Comparison of ENCODE assay signal across 18 mouse cellular contexts in the genomic region with DNA sequence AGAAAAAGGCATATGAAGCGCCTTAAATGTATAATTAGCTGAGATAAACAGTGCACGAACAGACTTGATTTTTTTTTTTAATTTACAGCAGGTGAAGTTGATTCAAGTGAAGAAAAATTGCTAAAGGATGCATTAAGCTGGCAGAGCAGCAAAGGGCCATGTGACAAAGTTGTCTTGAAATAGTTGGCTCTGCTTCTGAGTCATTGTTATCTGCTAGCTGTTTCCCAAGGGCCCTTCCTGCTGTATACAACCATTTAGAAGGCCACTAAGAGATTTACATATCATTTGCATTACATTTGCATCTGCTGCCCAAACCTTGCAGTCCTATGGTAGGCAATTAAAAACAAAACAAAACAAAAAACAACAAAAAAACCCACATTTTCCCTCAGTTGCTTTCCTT. TPM values are rescaled to one million over a fixed set of nuclear protein-coding genes. Genes with fewer than 3 reads are reported as not detected.
DNase-seq lines count a peak whose midpoint lies in the region; ATAC-seq and TF ChIP-seq lines count a peak whose summit lies in the region.
"Had no signal": no experiment of that assay in that cellular context is flagged by ENCODE, and none has a peak within 500 bp of the region (broad histone marks: within the 10 kb centered on the region; RNA-seq: fewer than 3 reads in every experiment).

No protein-coding gene starts in this region.

- TF ChIP-seq RAD21 in CH12.LX (IDR thresholded peaks at IDR 0.05; ENCODE audit: low read depth, low read length) = no peak

- TF ChIP-seq EP300 in heart, postnatal 0 days (IDR thresholded peaks at IDR 0.05; ENCODE audit: low read depth) = no peak
- TF ChIP-seq EP300 in CH12.LX (IDR thresholded peaks at IDR 0.05; ENCODE audit: low read length) = no peak

- H3K27ac ChIP-seq in heart, postnatal 0 days (ENCODE audit: low read depth) = peak overlapping the region; percentile 74
- no peak overlapping the region for H3K27ac ChIP-seq in CH12.LX (ENCODE audit: insufficient read depth, low read depth)
- peak overlapping the region; percentile 42; the same call in 1 of the 2 replicates for H3K27ac ChIP-seq in forebrain, embryonic 12.5 days
- H3K27ac ChIP-seq: kidney, postnatal 0 days; lung, embryonic 15.5 days; stomach, embryonic 15.5 days had no signal

- H3K4me2 ChIP-seq in heart, postnatal 0 days (ENCODE audit: low read depth, low read length) = peak overlapping the region; percentile 9; the same call in 1 of the 2 replicates
- H3K4me2 ChIP-seq in CH12.LX (ENCODE audit: insufficient read depth, low read depth, poor library complexity, severe bottlenecking) = no peak overlapping the region
- peak overlapping the region; percentile 15; the same call in 1 of the 2 replicates for H3K4me2 ChIP-seq in forebrain, embryonic 12.5 days
- H3K4me2 ChIP-seq: lung, embryonic 15.5 days; stomach, embryonic 15.5 days had no signal

- TF ChIP-seq POLR2A in CH12.LX (IDR thresholded peaks at IDR 0.05; ENCODE audit: low read depth, low read length) = no peak

- intact Hi-C loops in heart, postnatal 25 days (cut with DNase I) = no loop called here

- H3K36me3 ChIP-seq in heart, postnatal 0 days (replicated peaks; ENCODE audit: control insufficient read depth, insufficient read depth, low read length) = no peaks in the 10 kb centered on the region
- no peaks in the 10 kb centered on the region for H3K36me3 ChIP-seq in CH12.LX (replicated peaks in 1 of 2; ENCODE audit: control insufficient read depth in 1 of 2, insufficient read depth in 1 of 2, low read length in 1 of 2)
- H3K36me3 ChIP-seq in forebrain, embryonic 12.5 days (replicated peaks) = no peaks in the 10 kb centered on the region
- H3K36me3 ChIP-seq: lung, embryonic 15.5 days; stomach, embryonic 15.5 days had no signal

- DNase-seq in heart, postnatal 0 days (ENCODE audit: low spot score) = no peak
- no peak for DNase-seq in heart, postnatal 25 days (ENCODE audit: low spot score)
- peak; percentile 21 for DNase-seq in CH12.LX (ENCODE audit: extremely low read depth)
- DNase-seq in induced T-regulatory cell, adult 2 months (ENCODE audit: low read depth) = peak; percentile 15
- no peak for DNase-seq in layer of hippocampus, postnatal 36 days
- DNase-seq in cerebellum, adult 9-10 months = no peak
- no peak for DNase-seq in layer of hippocampus, adult 9-10 months (ENCODE audit: low spot score)
- DNase-seq: gastrocnemius, postnatal 25 days had no signal

- H3K4me3 ChIP-seq in heart, postnatal 0 days (ENCODE audit: low read depth, low read length) = no peak overlapping the region
- H3K4me3 ChIP-seq in CH12.LX (replicated peaks in 1 of 3; ENCODE audit: low read depth in 2 of 3, low read length in 2 of 3, poor library complexity in 1 of 3) = no peak overlapping the region
- H3K4me3 ChIP-seq in forebrain, embryonic 12.5 days (replicated peaks) = no peak overlapping the region
- H3K4me3 ChIP-seq: erythroblast, embryonic 14.5 days; lung, embryonic 15.5 days; stomach, embryonic 15.5 days had no signal

- H3K79me2 ChIP-seq in CH12.LX (replicated peaks; ENCODE audit: control insufficient read depth, extremely low read depth, insufficient read depth, poor library complexity, severe bottlenecking) = no peaks in the 10 kb centered on the region

- WGBS in heart, postnatal 0 days = 64% methylated on average over 2 of the region's 2 CpGs
- WGBS in forebrain, embryonic 12.5 days = 54% methylated on average over 2 of the region's 2 CpGs

- no peak for TF ChIP-seq CTCF in heart, postnatal 0 days (IDR thresholded peaks at IDR 0.05; ENCODE audit: low read depth)
- no peak for TF ChIP-seq CTCF in CH12.LX (conservative IDR thresholded peaks at IDR 0.05 in 1 of 2, IDR thresholded peaks at IDR 0.05 in 1 of 2; ENCODE audit: low read depth in 2 of 2, low read length in 2 of 2)

- no peaks in the 10 kb centered on the region for H3K27me3 ChIP-seq in heart, postnatal 0 days (ENCODE audit: control insufficient read depth, insufficient read depth, low read length)
- H3K27me3 ChIP-seq in CH12.LX (replicated peaks) = no peaks in the 10 kb centered on the region
- peaks cover 13% of the 10 kb centered on the region for H3K27me3 ChIP-seq in forebrain, embryonic 12.5 days
- H3K27me3 ChIP-seq: stomach, embryonic 15.5 days had no signal

- no peaks in the 10 kb centered on the region for H3K9me3 ChIP-seq in heart, postnatal 0 days (replicated peaks; ENCODE audit: control insufficient read depth, low read length)
- peaks cover 2% of the 10 kb centered on the region for H3K9me3 ChIP-seq in CH12.LX (replicated peaks; ENCODE audit: low read length)
- no peaks in the 10 kb centered on the region for H3K9me3 ChIP-seq in forebrain, embryonic 12.5 days
- H3K9me3 ChIP-seq: lung, embryonic 15.5 days; stomach, embryonic 15.5 days had no signal

- dilution Hi-C loops in CH12.LX (cut with MboI; ENCODE audit: extremely low pct_ligation_motif_present, extremely low pct_unique_long_range_greater_than_20kb, low sequenced_read_pairs) = no loop called here

- no peak overlapping the region for H3K9ac ChIP-seq in heart, postnatal 0 days (replicated peaks; ENCODE audit: low read depth, low read length)
- no peak overlapping the region for H3K9ac ChIP-seq in CH12.LX (ENCODE audit: insufficient read depth, low read depth)
- H3K9ac ChIP-seq in forebrain, embryonic 12.5 days = no peak overlapping the region
- H3K9ac ChIP-seq: lung, embryonic 15.5 days; stomach, embryonic 15.5 days had no signal

- in situ Hi-C loops in CH12.LX (cut with MboI; ENCODE audit: low pct_ligation_motif_present, low pct_unique_long_range_greater_than_20kb, low sequenced_read_pairs) = no loop called here

- no peaks in the 10 kb centered on the region for H3K4me1 ChIP-seq in heart, postnatal 0 days (ENCODE audit: control insufficient read depth, insufficient read depth)
- no peaks in the 10 kb centered on the region for H3K4me1 ChIP-seq in CH12.LX (ENCODE audit: control insufficient read depth in 1 of 2, insufficient read depth in 2 of 2)
- H3K4me1 ChIP-seq in forebrain, embryonic 12.5 days = 0 out of 2 replicates have a peak, but pooled peaks cover 2% of the 10 kb centered on the region
- H3K4me1 ChIP-seq: lung, embryonic 15.5 days; stomach, embryonic 15.5 days had no signal

- no peak for ATAC-seq in heart, postnatal 0 days (ENCODE audit: insufficient read depth, low read depth)
- ATAC-seq in forebrain, embryonic 12.5 days (ENCODE audit: low FRiP score) = peak; percentile 66; the same call in 1 of the 2 replicates

TF ChIP-seq in CH12.LX, 34 proteins besides CTCF, POLR2A, EP300 and RAD21:
- no peak for TF ChIP-seq E2F4 (IDR thresholded peaks at IDR 0.05; ENCODE audit: insufficient replicate concordance, low read depth, low read length)
- TF ChIP-seq SMC3 (IDR thresholded peaks at IDR 0.05; ENCODE audit: low read depth, low read length) = no peak
- TF ChIP-seq ZNF384 (IDR thresholded peaks at IDR 0.05; ENCODE audit: low read depth, low read length) = no peak
- TF ChIP-seq SIN3A (IDR thresholded peaks at IDR 0.05; ENCODE audit: low read length) = no peak
- no peak for TF ChIP-seq GABPA (IDR thresholded peaks at IDR 0.05; ENCODE audit: insufficient replicate concordance, low read depth, low read length)
- no peak for TF ChIP-seq UBTF (IDR thresholded peaks at IDR 0.05; ENCODE audit: low read depth, low read length)
- TF ChIP-seq MXI1 (IDR thresholded peaks at IDR 0.05; ENCODE audit: low read depth, low read length) = no peak
- no peak for TF ChIP-seq RCOR1 (conservative IDR thresholded peaks at IDR 0.05; ENCODE audit: low read depth, low read length)
- TF ChIP-seq PAX5 (IDR thresholded peaks at IDR 0.05; ENCODE audit: low read length) = no peak
- TF ChIP-seq TBP (conservative IDR thresholded peaks at IDR 0.05; ENCODE audit: low read depth, low read length) = no peak
- TF ChIP-seq USF1 (IDR thresholded peaks at IDR 0.05; ENCODE audit: low read depth, low read length) = no peak
- TF ChIP-seq CHD2 (IDR thresholded peaks at IDR 0.05; ENCODE audit: low read length) = no peak
TF ChIP-seq in CH12.LX: peak in this region for 0.

RNA-seq across cellular contexts. Expression of a gene that starts 2.3 kb away (rescaled TPM):
- total RNA-seq in heart, postnatal 0 days (2014; rRNA removed; ENCODE audit: low replicate concordance) = 5.2 and 6.1 TPM in 2 replicates
- 1.5 and 2.0 TPM in 2 replicates for polyA plus RNA-seq in heart, postnatal 0 days (2015; fragmentation: Nextera tagmentation; extraction: Ambion mirVana)
- 1 to 10 TPM; 3.9 to 4.0 TPM for total RNA-seq in heart, postnatal 25 days (2021)
- total RNA-seq in CH12.LX (2012; rRNA removed) = not detected in 2 replicates
- total RNA-seq in CH12.LX (2014; rRNA removed) = not detected in 2 replicates
- 0.07 TPM in 1 of 2 replicates, not detected in the other for polyA plus RNA-seq in CH12.LX (2012; ENCODE audit: insufficient read length, low read depth)
- 2.5 and 2.8 TPM in 2 replicates for polyA plus RNA-seq in forebrain, embryonic 12.5 days (2016; fragmentation: Nextera tagmentation; extraction: Ambion mirVana)
- total RNA-seq in layer of hippocampus, postnatal 36 days (2021) = 1 to 10 TPM; 5.6 to 5.7 TPM
- polyA plus RNA-seq: erythroblast, embryonic 14.5 days had no signal

RNA-seq across cellular contexts. Expression of a gene that starts 54.7 kb away (rescaled TPM):
- not detected in 2 replicates for total RNA-seq in heart, postnatal 0 days (2014; rRNA removed; ENCODE audit: low replicate concordance)
- polyA plus RNA-seq in heart, postnatal 0 days (2015; fragmentation: Nextera tagmentation; extraction: Ambion mirVana) = not detected in 2 replicates
- total RNA-seq in heart, postnatal 25 days (2021) = not detected
- total RNA-seq in CH12.LX (2012; rRNA removed) (not detected in 2 replicates), CH12.LX (2014; rRNA removed) (not detected in 2 replicates)
- not detected in 2 replicates for polyA plus RNA-seq in CH12.LX (2012; ENCODE audit: insufficient read length, low read depth)
- polyA plus RNA-seq in forebrain, embryonic 12.5 days (2016; fragmentation: Nextera tagmentation; extraction: Ambion mirVana) = 0.29 and 0.33 TPM in 2 replicates
- total RNA-seq in layer of hippocampus, postnatal 36 days (2021) = not detected
- total RNA-seq: ES-E14; gastrocnemius, postnatal 25 days; hematopoietic stem cell, adult 5-6 weeks; left cerebral cortex, adult 18-20 months had no signal
- polyA plus RNA-seq: cortical plate, adult 2 months; kidney, postnatal 0 days; limb, embryonic 14.5 days; lung, embryonic 15.5 days had no signal

Comparison
In these comparisons a context has a peak if more than half of its experiments do, and no peak if none do; other contexts are left out.
1. DNase-seq: peak in CH12.LX (single experiment) and induced T-regulatory cell, adult 2 months (single experiment); none in heart, postnatal 0 days (single experiment), heart, postnatal 25 days (single experiment), layer of hippocampus, postnatal 36 days (0 of 2), cerebellum, adult 9-10 months (single experiment) and layer of hippocampus, adult 9-10 months (single experiment).